Mouse (Mus musculus): ENCODE data around the gene Prr14l. TPM values are rescaled to one million over a fixed set of nuclear protein-coding genes. Genes with fewer than 3 reads are reported as not detected.
A peak's percentile ranks its signal among the peaks of the same experiment; 100 is the strongest.

Gene Prr14l
- polyA plus RNA-seq, 1 experiment from 2014 or later = 18.9 TPM

- peak within 1 kb of the TSS; percentile 46; the same call in 1 of the 2 replicates for H3K27ac ChIP-seq (ENCODE audit: low read depth)
- ATAC-seq (ENCODE audit: insufficient read depth) (peak; percentile 100), DNase-seq (peak; percentile 97)
- H3K4me2 ChIP-seq = peak within 1 kb of the TSS; percentile 90
- under 1% methylated on average over 52 of the region's 52 CpGs for WGBS
- TF ChIP-seq CTCF (IDR thresholded peaks at IDR 0.05; ENCODE audit: low read depth) = no peak; the same call in 1 of the 2 replicates
- H3K27me3 ChIP-seq (ENCODE audit: insufficient read depth, low read length) = no peaks in the 10 kb centered on the region
- peak within 1 kb of the TSS; percentile 83 for H3K4me3 ChIP-seq (ENCODE audit: low read depth, low read length)
- peak within 1 kb of the TSS; percentile 66 for H3K9ac ChIP-seq
- 0 out of 2 replicates have a peak, but pooled peaks cover 3% of the 10 kb centered on the region for H3K4me1 ChIP-seq (ENCODE audit: insufficient read depth)
- peaks cover 5% of the 10 kb centered on the region; the same call in 1 of the 2 replicates for H3K36me3 ChIP-seq (ENCODE audit: insufficient read depth)
- no peaks in the 10 kb centered on the region for H3K9me3 ChIP-seq (ENCODE audit: low read depth, low read length)
Observed at GRCm38 (mm10) chr5:32785313-32785915, 68.6 kb downstream of the Prr14l start, which contains the start of gene Pisd. Gene Pisd (minus strand): TSS chr5:32785646.

- no peak for TF ChIP-seq CTCF (IDR thresholded peaks at IDR 0.05; ENCODE audit: low read depth)
- no peaks in the 10 kb centered on the region for H3K9me3 ChIP-seq (ENCODE audit: low read depth, low read length)
- H3K4me2 ChIP-seq = peak overlapping the region; percentile 90
- no peak overlapping the region for H3K27ac ChIP-seq (ENCODE audit: low read depth)
- peak overlapping the region; percentile 83 for H3K4me3 ChIP-seq (ENCODE audit: low read depth, low read length)
- H3K36me3 ChIP-seq (ENCODE audit: insufficient read depth) = peaks cover 5% of the 10 kb centered on the region; the same call in 1 of the 2 replicates
- peak overlapping the region; percentile 66 for H3K9ac ChIP-seq
- ATAC-seq (ENCODE audit: insufficient read depth) (no peak), DNase-seq (no peak)
- H3K27me3 ChIP-seq (ENCODE audit: insufficient read depth, low read length) = no peaks in the 10 kb centered on the region
- H3K4me1 ChIP-seq (ENCODE audit: insufficient read depth) = 0 out of 2 replicates have a peak, but pooled peaks cover 3% of the 10 kb centered on the region
- WGBS = 22% methylated on average over 5 of the region's 5 CpGs
Observed at GRCm38 (mm10) chr5:32784726-32785125, 69.3 kb downstream of the Prr14l start.

GRCm38 (mm10) chr5:32781596-32781995, 72.5 kb downstream of the Prr14l start:
- Histone ChIP-seq H3K9me3 (ENCODE audit: low read depth, low read length) (no peaks in the 10 kb centered on the region), H3K4me2 (no peak overlapping the region), H3K27ac (ENCODE audit: low read depth) (no peak overlapping the region), H3K4me1 (ENCODE audit: insufficient read depth) (0 out of 2 replicates have a peak, but pooled peaks cover 3% of the 10 kb centered on the region), H3K27me3 (ENCODE audit: insufficient read depth, low read length) (no peaks in the 10 kb centered on the region), H3K4me3 (ENCODE audit: low read depth, low read length) (no peak overlapping the region), H3K36me3 (ENCODE audit: insufficient read depth) (no peaks in the 10 kb centered on the region), H3K9ac (no peak overlapping the region)
- no peak for DNase-seq
- TF ChIP-seq CTCF (IDR thresholded peaks at IDR 0.05; ENCODE audit: low read depth) = no peak
- no peak for ATAC-seq (ENCODE audit: insufficient read depth)
- 89% methylated on average over 5 of the region's 5 CpGs for WGBS

- no peak for ATAC-seq (ENCODE audit: insufficient read depth)
- 77% methylated on average over 3 of the region's 3 CpGs for WGBS
- Histone ChIP-seq H3K9ac (no peak overlapping the region), H3K9me3 (ENCODE audit: low read depth, low read length) (no peaks in the 10 kb centered on the region), H3K27ac (ENCODE audit: low read depth) (no peak overlapping the region), H3K4me3 (ENCODE audit: low read depth, low read length) (no peak overlapping the region), H3K27me3 (ENCODE audit: insufficient read depth, low read length) (no peaks in the 10 kb centered on the region), H3K4me2 (no peak overlapping the region), H3K4me1 (ENCODE audit: insufficient read depth) (no peaks in the 10 kb centered on the region), H3K36me3 (ENCODE audit: insufficient read depth) (peaks cover 4% of the 10 kb centered on the region; the same call in 1 of the 2 replicates)
- TF ChIP-seq CTCF (IDR thresholded peaks at IDR 0.05; ENCODE audit: low read depth) = no peak
- no peak for DNase-seq
Observed at GRCm38 (mm10) chr5:32778168-32778567, 75.9 kb downstream of the Prr14l start.

- Histone ChIP-seq H3K4me3 (ENCODE audit: low read depth, low read length) (no peak overlapping the region), H3K27me3 (ENCODE audit: insufficient read depth, low read length) (no peaks in the 10 kb centered on the region), H3K27ac (ENCODE audit: low read depth) (no peak overlapping the region), H3K4me2 (no peak overlapping the region), H3K9ac (no peak overlapping the region), H3K36me3 (ENCODE audit: insufficient read depth) (peaks cover 10% of the 10 kb centered on the region; the same call in 1 of the 2 replicates), H3K4me1 (ENCODE audit: insufficient read depth) (no peaks in the 10 kb centered on the region), H3K9me3 (ENCODE audit: low read depth, low read length) (no peaks in the 10 kb centered on the region)
- DNase-seq (no peak), ATAC-seq (ENCODE audit: insufficient read depth) (no peak)
- WGBS = 87% methylated on average over 2 of the region's 2 CpGs
- TF ChIP-seq CTCF (IDR thresholded peaks at IDR 0.05; ENCODE audit: low read depth) = no peak
Observed at GRCm38 (mm10) chr5:32772361-32772760, 81.7 kb downstream of the Prr14l start.

GRCm38 (mm10) chr5:32767636-32768373, 86.3 kb downstream of the Prr14l start:
- Histone ChIP-seq H3K36me3 (ENCODE audit: insufficient read depth) (peaks cover 14% of the 10 kb centered on the region), H3K27me3 (ENCODE audit: insufficient read depth, low read length) (no peaks in the 10 kb centered on the region), H3K4me1 (ENCODE audit: insufficient read depth) (no peaks in the 10 kb centered on the region), H3K4me3 (ENCODE audit: low read depth, low read length) (no peak overlapping the region), H3K9me3 (ENCODE audit: low read depth, low read length) (no peaks in the 10 kb centered on the region), H3K4me2 (no peak overlapping the region), H3K27ac (ENCODE audit: low read depth) (no peak overlapping the region), H3K9ac (no peak overlapping the region)
- 89% methylated on average over 4 of the region's 4 CpGs for WGBS
- DNase-seq (peak; percentile 44), ATAC-seq (ENCODE audit: insufficient read depth) (no peak)
- no peak for TF ChIP-seq CTCF (IDR thresholded peaks at IDR 0.05; ENCODE audit: low read depth)

- H3K4me1 ChIP-seq (ENCODE audit: insufficient read depth) = no peaks in the 10 kb centered on the region
- H3K4me3 ChIP-seq (ENCODE audit: low read depth, low read length) = no peak overlapping the region
- H3K4me2 ChIP-seq = no peak overlapping the region
- 52% methylated on average over 3 of the region's 3 CpGs for WGBS
- no peak for TF ChIP-seq CTCF (IDR thresholded peaks at IDR 0.05; ENCODE audit: low read depth)
- DNase-seq = peak; percentile 13
- H3K27me3 ChIP-seq (ENCODE audit: insufficient read depth, low read length) = no peaks in the 10 kb centered on the region
- H3K9me3 ChIP-seq (ENCODE audit: low read depth, low read length) = no peaks in the 10 kb centered on the region
- no peak for ATAC-seq (ENCODE audit: insufficient read depth)
- H3K27ac ChIP-seq (ENCODE audit: low read depth) = no peak overlapping the region
- H3K36me3 ChIP-seq (ENCODE audit: insufficient read depth) = peaks cover 11% of the 10 kb centered on the region
- H3K9ac ChIP-seq = no peak overlapping the region
Observed at GRCm38 (mm10) chr5:32767004-32767403, 87.1 kb downstream of the Prr14l start.

Measured in lung, embryonic 14.5 days (tissue).